Mouse (Mus musculus) liver, embryonic 14.5 days (tissue): Measurements from ENCODE around the gene Mroh9. TPM values are rescaled to one million over a fixed set of nuclear protein-coding genes. Genes with fewer than 3 reads are reported as not detected.
A peak's percentile ranks its signal among the peaks of the same experiment; 100 is the strongest.

Experiments used
- ATAC-seq: fragments of 200-750 bp; cut with Nextera tagmentation; 2 replicates; pipeline ENCODE4 v1.8.0; 2017; ENCODE audit warnings: moderate number of reproducible peaks, mild to moderate bottlenecking, moderate library complexity; ENCODE audit not compliant: insufficient read depth
- DNase-seq, 3 experiments: peaks; one replicate each; pipeline ENCODE4 v3.0.0-alpha.2; 2012 to 2013; ENCODE audit warnings: low read depth in 3 of 3, low spot score in 3 of 3
- H3K27ac ChIP-seq: fragments of 300-500 bp; sonication (generic); 2 replicates; pipeline ENCODE4 v1.5.1; 2014; ENCODE audit warnings: moderate library complexity, mild to moderate bottlenecking, control low read depth, inconsistent platforms
- H3K27me3 ChIP-seq: fragments of 300-500 bp; sonication (generic); 2 replicates; pipeline ENCODE4 v1.6.1; 2014; ENCODE audit warnings: mild to moderate bottlenecking, low read length, moderate library complexity; ENCODE audit not compliant: control insufficient read depth, insufficient read depth
- H3K36me3 ChIP-seq: fragments of 300-500 bp; sonication (generic); replicated peaks from 2 replicates; pipeline ENCODE4 v1.6.1; 2014; ENCODE audit warnings: low read depth; ENCODE audit not compliant: control insufficient read depth, insufficient read depth
- H3K4me1 ChIP-seq, 2 experiments: fragments of 200-500 bp in 1 of 2; fragments of 300-500 bp in 1 of 2; sonication (generic) in 1 of 2; replicated peaks; 2 replicates each; pipeline ENCODE4 v1.6.1; 2012 to 2014; ENCODE audit warnings: antibody characterized with exemption in 1 of 2, inconsistent platforms in 1 of 2, low read length in 1 of 2; ENCODE audit not compliant: control insufficient read depth in 2 of 2, insufficient read depth in 2 of 2
- H3K4me2 ChIP-seq: fragments of 300-500 bp; sonication (generic); 2 replicates; pipeline ENCODE4 v1.6.1; 2014; ENCODE audit warnings: low read depth, mild to moderate bottlenecking, control low read depth, moderate library complexity
- H3K4me3 ChIP-seq, 2 experiments: fragments of 200-500 bp in 1 of 2; fragments of 300-500 bp in 1 of 2; sonication (generic) in 1 of 2; 2 replicates each; pipeline ENCODE4 v1.5.1; 2012 to 2014; ENCODE audit warnings: low read depth in 2 of 2, low read length in 2 of 2, mild to moderate bottlenecking in 2 of 2, control low read depth in 1 of 2, inconsistent platforms in 1 of 2, moderate library complexity in 1 of 2; ENCODE audit not compliant: insufficient read depth in 1 of 2
- H3K9ac ChIP-seq: fragments of 300-500 bp; sonication (generic); replicated peaks from 2 replicates; pipeline ENCODE4 v1.6.1; 2014; ENCODE audit warnings: mild to moderate bottlenecking, control low read depth, moderate library complexity
- H3K9me3 ChIP-seq: fragments of 300-500 bp; sonication (generic); 2 replicates; pipeline ENCODE4 v1.6.1; 2016; ENCODE audit warnings: low read length, mixed read lengths; ENCODE audit not compliant: control insufficient read depth
- CTCF ChIP-seq: IDR thresholded peaks from 2 replicates; pipeline ENCODE4 v1.5.1; 2016; ENCODE audit warnings: antibody characterized with exemption, low read depth, control low read depth
- EP300 ChIP-seq: IDR thresholded peaks from 2 replicates; pipeline ENCODE4 v1.6.1; 2016; ENCODE audit warnings: antibody characterized with exemption, low read depth
- WGBS: fragments of 180-500 bp; shearing (Covaris S2); extraction: QIAGEN DNeasy Blood & Tissue Kit; methylation state at CpG from one replicate; pipeline ENCODE4 v1.1.7; 2014; ENCODE audit not compliant: insufficient replicate concordance; 5-methylcytosine and 5-hydroxymethylcytosine counted together
- polyA plus RNA-seq, 2 experiments: library from polyadenylated mRNA; depleted of rRNA in 1 of 2; stranded (reverse) in 1 of 2; unstranded in 1 of 2; fragments of >200 nt; fragmentation: Nextera tagmentation in 1 of 2; extraction: Ambion mirVana in 1 of 2; gene quantifications; 2 replicates each; pipeline versions ENCODE4 v1.2.1 to v1.2.3; 2012 to 2014

The Mroh9 gene
- polyA plus RNA-seq, 2 experiments, result not detected

DNA sequence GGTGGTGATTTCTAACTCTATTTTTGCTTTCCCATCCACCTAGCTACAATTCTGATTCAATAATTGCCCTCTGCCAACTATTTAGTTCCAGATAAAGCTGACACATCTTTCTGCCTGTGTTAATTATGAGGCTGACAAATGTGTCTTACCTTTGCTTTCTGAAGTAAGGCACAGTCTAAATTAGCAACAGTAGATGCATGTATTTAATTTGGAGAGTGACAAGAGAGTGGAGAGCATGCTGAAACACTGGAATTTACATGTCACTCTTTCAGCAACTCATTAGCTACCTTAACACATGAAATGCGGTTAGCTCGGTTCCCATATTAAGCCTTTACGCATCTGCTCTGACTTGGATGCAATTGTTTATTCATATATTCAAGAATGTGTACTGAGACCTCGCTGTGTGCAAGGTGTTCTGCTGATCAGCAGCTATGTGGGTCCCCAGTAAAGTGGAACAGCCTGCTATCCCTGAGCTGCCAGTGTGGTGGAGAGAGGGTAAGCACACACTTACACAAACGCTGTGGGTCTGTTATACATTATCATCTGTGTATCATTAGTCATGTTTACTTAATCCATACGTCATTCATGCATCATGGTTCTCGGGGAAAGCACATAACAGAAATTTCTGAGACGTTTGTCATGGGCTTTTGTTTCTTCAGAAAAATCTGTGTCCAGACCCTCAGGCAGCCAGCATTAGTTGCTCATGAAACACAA lies 28.1 kb upstream of the Mroh9 start:
- Histone ChIP-seq H3K27me3 (no peaks in the 10 kb centered on the region), H3K4me3 (no peak overlapping the region), H3K4me2 (no peak overlapping the region), H3K36me3 (no peaks in the 10 kb centered on the region), H3K4me1 (no peaks in the 10 kb centered on the region), H3K9me3 (no peaks in the 10 kb centered on the region), H3K27ac (no peak overlapping the region), H3K9ac (no peak overlapping the region)
- DNase-seq (no peak), ATAC-seq (no peak)
- TF ChIP-seq EP300 (no peak), CTCF (no peak)
- 58% methylated on average over 8 of the region's 8 CpGs for WGBS

DNA sequence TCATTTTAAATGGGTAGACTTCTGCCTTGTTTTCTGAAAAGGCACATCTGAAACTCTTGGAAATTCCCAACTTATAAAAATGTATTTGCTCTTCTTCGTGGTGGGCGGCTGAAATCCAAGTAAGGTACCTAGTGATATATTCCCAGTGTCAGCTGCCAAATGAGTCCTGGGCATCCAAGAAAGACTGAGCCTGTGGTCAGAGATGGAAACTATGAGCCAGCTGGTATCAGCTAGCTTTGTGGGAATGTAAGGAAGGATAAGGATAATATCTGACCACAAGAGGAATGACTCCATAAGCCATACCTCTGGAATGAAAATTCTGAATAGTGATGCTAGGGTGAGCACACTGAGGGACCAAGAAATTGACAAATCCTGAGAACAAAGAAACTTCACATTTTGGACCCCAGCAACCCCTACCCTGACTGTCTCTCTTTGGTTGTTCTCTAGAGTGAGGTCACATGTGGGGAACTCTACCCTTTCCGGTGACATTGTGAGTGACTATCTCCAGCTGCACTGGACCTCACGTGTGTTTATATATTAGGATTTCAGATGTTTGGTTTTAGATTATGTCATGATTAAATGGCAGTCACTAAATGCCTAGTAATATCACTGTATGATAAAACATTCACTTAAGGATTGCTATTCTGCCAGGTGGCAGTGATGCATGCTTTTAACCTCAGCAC lies 27.2 kb upstream of the Mroh9 start:
- no peak for ATAC-seq
- Histone ChIP-seq H3K36me3 (no peaks in the 10 kb centered on the region), H3K4me3 (no peak overlapping the region), H3K27ac (no peak overlapping the region), H3K4me2 (no peak overlapping the region), H3K9ac (no peak overlapping the region), H3K9me3 (no peaks in the 10 kb centered on the region), H3K27me3 (no peaks in the 10 kb centered on the region), H3K4me1 (no peaks in the 10 kb centered on the region)
- TF ChIP-seq EP300, result no peak
- TF ChIP-seq CTCF, result no peak
- DNase-seq, result no peak
- WGBS, result 73% methylated on average over 4 of the region's 4 CpGs

GRCm38 (mm10) chr1:163104960-163105359 lies 19.5 kb upstream of the Mroh9 start:
- Histone ChIP-seq H3K27ac (no peak overlapping the region), H3K9ac (no peak overlapping the region), H3K4me3 (no peak overlapping the region), H3K9me3 (no peaks in the 10 kb centered on the region), H3K27me3 (no peaks in the 10 kb centered on the region), H3K4me2 (no peak overlapping the region), H3K4me1 (no peaks in the 10 kb centered on the region), H3K36me3 (no peaks in the 10 kb centered on the region)
- ATAC-seq, result no peak
- no peak for DNase-seq
- 38% methylated on average over 1 of the region's 1 CpGs for WGBS
- TF ChIP-seq EP300, result no peak

GRCm38 (mm10) chr1:163091438-163092155 lies 6.1 kb upstream of the Mroh9 start:
- ATAC-seq (no peak), DNase-seq (no peak)
- no peak overlapping the region for H3K4me2 ChIP-seq
- no peak overlapping the region for H3K9ac ChIP-seq
- no peaks in the 10 kb centered on the region for H3K9me3 ChIP-seq
- H3K27me3 ChIP-seq, result no peaks in the 10 kb centered on the region
- H3K27ac ChIP-seq, result no peak overlapping the region
- no peak overlapping the region for H3K4me3 ChIP-seq
- WGBS, result 47% methylated on average over 10 of the region's 10 CpGs
- no peak for TF ChIP-seq EP300
- TF ChIP-seq CTCF, result peak; percentile 25; the same call in 1 of the 2 replicates
- H3K36me3 ChIP-seq, result no peaks in the 10 kb centered on the region
- H3K4me1 ChIP-seq, result no peaks in the 10 kb centered on the region

DNA sequence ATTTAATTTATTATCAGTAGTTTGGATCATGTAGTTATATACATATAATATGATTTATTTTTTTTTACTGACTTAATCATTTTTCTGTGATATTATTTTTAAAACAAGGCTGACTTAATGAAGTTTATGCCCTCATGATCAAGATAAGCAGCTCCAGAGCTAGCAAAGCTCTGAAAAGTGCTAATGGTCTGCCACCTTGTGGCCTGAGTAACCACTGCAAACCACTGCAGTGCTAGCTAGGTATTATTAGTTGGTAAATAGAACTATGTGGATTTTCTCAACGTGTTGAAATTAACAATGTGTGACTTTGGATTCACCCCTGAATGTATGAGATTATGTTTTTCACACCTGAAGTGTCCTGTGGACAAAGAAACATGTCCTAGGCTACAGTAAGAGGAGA lies 15.0 kb downstream of the Mroh9 start:
- H3K27me3 ChIP-seq, result no peaks in the 10 kb centered on the region
- no peaks in the 10 kb centered on the region for H3K36me3 ChIP-seq
- H3K4me3 ChIP-seq, result no peak overlapping the region
- H3K4me2 ChIP-seq, result no peak overlapping the region
- no peak overlapping the region for H3K27ac ChIP-seq
- DNase-seq (no peak), ATAC-seq (no peak)
- no peak overlapping the region for H3K9ac ChIP-seq
- 3% methylated on average over 1 of the region's 1 CpGs for WGBS
- TF ChIP-seq EP300 (no peak), CTCF (peak; percentile 47)
- H3K4me1 ChIP-seq, result no peaks in the 10 kb centered on the region
- no peaks in the 10 kb centered on the region for H3K9me3 ChIP-seq
